Mouse (Mus musculus): ENCODE data around the gene Zc3hav1l.
A peak's percentile ranks its signal among the peaks of the same experiment; 100 is the strongest.

Zc3hav1l gene

GRCm38 (mm10) chr6:38298761-38299401 is at the start of gene Zc3hav1l:
Gene Zc3hav1l (minus strand): TSS chr6:38299259.
- peak; percentile 33 to 47 for DNase-seq

GRCm38 (mm10) chr6:38347875-38348274 is 48.8 kb upstream of the Zc3hav1l start:
- DNase-seq, result no peak

DNA sequence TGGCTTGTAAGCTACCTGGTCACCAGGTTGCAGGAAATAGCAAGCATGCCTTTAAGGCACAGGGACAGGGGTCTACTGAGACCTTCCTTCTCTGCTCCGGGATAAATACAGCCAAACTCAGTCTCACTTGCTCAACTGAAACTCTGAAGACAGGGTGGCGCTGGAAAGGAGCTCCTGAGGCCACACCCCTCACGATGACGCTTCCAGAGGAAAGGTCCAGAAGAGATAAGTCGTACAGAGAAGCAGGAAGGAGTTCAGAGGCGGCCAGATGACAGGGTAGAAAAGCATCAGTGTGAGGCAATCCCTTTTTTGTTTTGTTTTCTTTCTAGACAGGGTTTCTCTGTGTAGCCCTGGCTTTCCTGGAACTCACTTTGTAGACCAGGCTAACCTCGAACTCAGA is 46.7 kb upstream of the Zc3hav1l start:
- DNase-seq, result peak in 1 of 2 experiments; percentile 44

DNA sequence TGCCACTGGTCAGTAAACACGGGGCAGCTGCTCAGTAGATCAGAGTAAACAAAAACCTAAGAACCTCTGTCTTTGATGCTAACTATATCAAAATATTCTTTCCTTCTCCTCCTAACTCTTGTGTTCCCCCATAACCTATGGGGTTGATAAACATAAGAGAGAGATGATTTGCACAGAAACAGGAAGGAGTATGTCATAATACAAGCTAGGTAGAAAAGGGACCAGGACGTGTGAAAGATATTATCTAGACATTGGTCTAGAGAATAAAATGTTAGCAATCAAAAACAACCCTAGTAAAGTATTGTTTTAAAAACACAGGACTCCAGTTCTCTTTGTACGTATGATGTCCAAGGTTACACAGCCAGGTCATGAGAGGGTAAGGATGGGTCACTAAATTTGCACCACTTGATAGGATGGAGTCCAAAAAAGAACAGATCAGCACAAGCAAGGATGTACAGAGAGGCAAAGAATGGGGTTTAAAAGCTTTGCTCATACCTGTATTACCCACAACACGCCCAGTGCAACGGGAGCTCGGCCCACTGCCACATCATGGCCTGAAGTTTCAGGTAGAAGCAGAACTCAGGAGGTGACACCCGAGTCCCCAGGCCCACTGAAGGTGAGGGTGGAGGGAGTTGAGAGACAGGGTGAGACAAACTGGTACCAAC is 45.1 kb upstream of the Zc3hav1l start:
- no peak for DNase-seq

- no peak for DNase-seq
Observed at GRCm38 (mm10) chr6:38343581-38343980, 44.5 kb upstream of the Zc3hav1l start.

- DNase-seq, result no peak
Observed at GRCm38 (mm10) chr6:38342666-38342992, 43.6 kb upstream of the Zc3hav1l start.

DNA sequence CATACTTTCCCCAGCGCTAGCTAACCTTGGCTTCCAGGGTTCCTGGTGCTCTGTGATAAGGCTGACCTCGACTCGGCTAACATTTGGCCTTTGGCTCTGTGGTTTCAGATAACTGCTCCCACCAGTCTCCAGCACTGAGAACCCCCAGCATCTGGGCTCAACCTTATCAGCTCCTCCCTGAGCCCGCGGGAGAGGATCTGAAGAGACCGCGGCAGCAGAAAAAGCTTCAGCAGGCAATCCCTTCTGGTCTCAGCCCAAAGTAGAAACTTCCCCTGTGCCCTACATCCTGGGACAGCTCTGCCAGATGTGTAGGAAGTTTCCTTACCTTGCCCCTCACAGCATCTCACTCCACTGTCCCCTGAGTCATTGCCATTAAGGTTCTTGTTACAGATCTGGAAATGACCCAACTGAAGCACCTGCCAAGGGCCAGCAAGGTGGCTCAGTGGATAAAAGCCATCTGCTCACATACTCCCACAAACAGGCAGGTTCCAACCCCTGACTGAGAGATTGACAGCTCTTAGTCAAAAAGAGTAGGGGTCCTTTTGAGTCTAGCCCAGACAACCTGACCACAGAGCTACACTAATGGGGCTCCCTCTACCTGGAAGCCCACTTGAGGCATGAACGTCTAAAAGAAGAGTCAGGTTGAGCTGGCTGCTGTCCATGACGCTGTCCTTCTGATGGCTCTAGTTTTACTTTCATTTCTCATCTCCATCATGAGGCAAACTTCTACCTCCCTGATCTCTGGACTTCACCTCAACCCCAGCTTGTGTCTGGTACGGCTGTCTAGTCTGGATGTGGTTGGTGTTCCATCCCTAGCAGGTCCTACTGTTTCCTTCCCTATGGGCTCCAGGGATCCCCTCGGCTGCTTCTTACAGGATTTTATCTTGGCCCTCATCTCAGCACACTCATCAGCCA is 42.9 kb upstream of the Zc3hav1l start:
- no peak for DNase-seq

GRCm38 (mm10) chr6:38339078-38339477 is 40.0 kb upstream of the Zc3hav1l start:
- DNase-seq, result no peak

DNA sequence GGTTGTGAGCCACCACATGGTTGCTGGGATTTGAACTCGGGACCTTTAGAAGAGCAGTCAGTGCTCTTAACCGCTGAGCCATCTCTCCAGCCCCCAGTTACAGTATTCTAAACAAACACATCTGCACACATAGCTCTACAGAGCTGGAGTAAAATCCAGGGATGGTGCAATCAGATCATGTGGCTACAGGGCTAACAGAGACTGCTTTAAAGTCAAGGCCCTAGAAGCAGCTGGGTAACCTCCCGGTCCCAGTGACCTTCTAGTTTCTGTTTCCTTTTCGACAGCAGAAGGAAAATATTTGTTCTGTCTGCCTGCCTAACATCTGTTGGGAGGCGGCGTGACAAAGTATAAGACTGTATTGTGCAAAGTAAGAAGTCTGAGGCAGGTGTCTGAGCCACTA is 38.9 kb upstream of the Zc3hav1l start:
- DNase-seq, result no peak

DNA sequence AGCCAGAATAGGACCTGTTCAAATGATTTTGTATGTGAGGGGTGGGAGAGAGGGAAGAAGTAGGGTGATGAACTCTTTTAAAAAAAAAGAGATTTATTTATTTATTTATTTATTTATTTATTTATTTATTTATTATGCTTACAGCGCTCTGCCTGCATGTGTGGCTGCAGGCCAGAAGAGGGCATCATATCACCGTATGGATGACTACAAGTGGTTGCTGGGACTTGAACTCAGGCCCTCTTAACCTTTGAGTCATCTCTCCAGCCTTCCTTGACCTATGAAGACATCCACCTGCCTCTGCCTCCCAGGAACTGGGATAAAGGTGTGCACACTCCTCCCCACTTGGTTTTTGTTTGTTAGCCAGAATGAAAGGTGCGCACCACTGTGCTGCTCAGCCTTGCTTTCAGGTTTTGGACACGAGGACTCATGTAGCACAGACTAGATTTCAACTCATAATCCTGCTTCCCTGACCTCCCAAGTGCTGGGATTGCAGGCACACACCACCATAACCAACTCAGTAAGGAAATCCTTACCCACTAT is 38.2 kb upstream of the Zc3hav1l start:
- DNase-seq, result no peak

GRCm38 (mm10) chr6:38335264-38335663 is 36.2 kb upstream of the Zc3hav1l start:
- DNase-seq, result no peak

- DNase-seq, result no peak
Observed at GRCm38 (mm10) chr6:38326596-38326995, 27.5 kb upstream of the Zc3hav1l start.

GRCm38 (mm10) chr6:38320621-38321020 is 21.6 kb upstream of the Zc3hav1l start:
- no peak for DNase-seq

DNA sequence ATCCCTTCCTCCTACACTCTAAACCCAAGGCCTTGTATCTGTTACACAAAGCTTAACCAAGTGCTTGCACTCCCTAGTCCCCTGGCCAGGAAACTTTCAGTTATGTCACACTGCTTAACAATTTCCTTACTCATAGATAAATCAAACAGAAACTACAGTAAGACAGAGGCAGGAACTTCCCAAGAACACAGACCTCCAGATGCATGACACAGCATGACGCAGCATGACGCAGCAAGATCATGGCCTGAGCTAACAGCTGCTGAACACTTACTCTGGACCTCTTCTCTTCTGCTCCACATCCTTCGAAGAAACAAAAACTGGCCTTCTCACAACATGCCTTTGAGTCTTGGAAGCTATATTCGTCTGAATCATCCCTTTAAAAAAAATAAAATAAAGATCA is 17.0 kb upstream of the Zc3hav1l start:
- no peak for DNase-seq

- peak; percentile 39 to 58 for DNase-seq
Observed at GRCm38 (mm10) chr6:38309741-38310140, 10.7 kb upstream of the Zc3hav1l start.

DNA sequence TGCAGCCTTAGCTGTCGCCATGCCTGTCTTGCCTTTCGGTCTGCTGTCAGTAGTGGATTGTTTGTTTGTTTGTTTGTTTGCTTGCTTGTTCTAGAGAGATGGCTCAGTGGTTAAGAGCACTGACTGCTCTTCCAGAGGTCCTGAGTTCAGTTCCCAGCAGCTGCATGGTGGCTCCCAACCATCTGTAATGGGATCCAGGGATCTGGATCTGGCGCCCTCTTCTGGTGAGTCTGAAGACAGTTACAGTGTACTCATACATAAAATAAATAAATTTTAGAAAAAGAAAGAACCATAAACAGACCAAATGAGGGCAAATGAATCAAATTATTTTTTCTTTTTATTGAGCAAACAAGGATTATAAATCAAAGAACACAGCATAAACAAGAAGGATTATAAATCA is 5.9 kb upstream of the Zc3hav1l start:
- no peak for DNase-seq

GRCm38 (mm10) chr6:38298246-38298635 is 818 bp downstream of the Zc3hav1l start:
- no peak for DNase-seq

- no peak for DNase-seq
Observed at GRCm38 (mm10) chr6:38297580-38298245, 1.3 kb downstream of the Zc3hav1l start.

DNA sequence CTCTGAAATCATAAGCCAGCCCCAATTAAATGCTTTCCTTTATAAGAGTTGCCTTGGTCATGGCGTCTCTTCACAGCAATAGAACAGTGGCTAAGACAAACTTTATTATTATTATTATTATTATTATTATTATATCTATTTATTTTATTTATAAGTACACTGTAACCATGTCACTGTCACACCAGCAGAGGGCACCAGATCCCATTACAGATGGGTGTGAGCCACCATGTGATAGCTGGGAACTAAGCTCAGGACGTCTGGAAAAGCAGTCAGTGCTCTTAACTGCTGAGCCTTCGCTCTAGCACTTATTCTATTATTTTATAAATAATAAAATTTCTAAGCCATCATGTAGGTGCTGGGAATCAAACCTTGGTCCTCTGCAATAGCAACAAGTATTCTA is 5.4 kb downstream of the Zc3hav1l start:
- DNase-seq, result no peak

GRCm38 (mm10) chr6:38292871-38293646 is 6.0 kb downstream of the Zc3hav1l start:
- no peak for DNase-seq

DNA sequence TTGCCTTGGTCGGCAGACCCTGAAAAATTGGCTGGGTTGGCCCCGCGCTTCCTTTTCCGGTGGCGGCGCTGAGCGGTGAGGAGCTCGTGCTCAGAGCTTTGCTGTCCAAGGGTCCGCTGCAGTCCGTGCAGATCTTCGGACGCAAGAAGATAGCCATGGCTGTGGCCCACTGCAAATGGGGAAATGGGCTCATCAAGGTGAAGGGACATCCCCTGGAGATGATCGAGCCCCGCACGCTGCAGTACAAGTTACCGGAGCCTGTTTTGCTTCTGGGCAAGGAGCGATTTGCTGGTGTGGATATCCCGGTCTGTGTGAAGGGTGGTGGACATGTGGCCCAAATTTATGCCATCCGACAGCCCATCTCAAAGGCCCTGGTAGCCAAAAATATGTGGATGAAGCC is 14.6 kb downstream of the Zc3hav1l start:
- DNase-seq, result no peak

GRCm38 (mm10) chr6:38264466-38264865 is 34.6 kb downstream of the Zc3hav1l start:
- DNase-seq, result no peak
